Mouse (Mus musculus) C2C12 (cell line): ENCODE results near the gene Cat. TPM values are rescaled to one million over a fixed set of nuclear protein-coding genes. Genes with fewer than 3 reads are reported as not detected.

Source experiments
- H3K27me3 ChIP-seq: one replicate; pipeline ENCODE4 v1.6.1; 2011; ENCODE audit not compliant: control insufficient read depth, insufficient read depth, insufficient read length
- H3K36me3 ChIP-seq: one replicate; pipeline ENCODE4 v1.6.1; 2011; ENCODE audit not compliant: control insufficient read depth, insufficient read depth
- H3K4me3 ChIP-seq: one replicate; pipeline ENCODE4 v1.5.1; 2011; ENCODE audit warnings: mild to moderate bottlenecking, control low read depth; ENCODE audit not compliant: poor library complexity, insufficient read depth, severe bottlenecking
- H3K79me2 ChIP-seq: one replicate; pipeline ENCODE4 v1.6.1; 2011; ENCODE audit not compliant: control insufficient read depth, insufficient read depth
- H3K79me3 ChIP-seq: one replicate; pipeline ENCODE4 v1.6.1; 2011; ENCODE audit warnings: low read depth, control low read depth
- H3ac ChIP-seq: one replicate; pipeline ENCODE3; 2011; ENCODE audit warnings: low read depth; ENCODE audit not compliant: control insufficient read depth, insufficient read length
- CEBPB ChIP-seq: IDR thresholded peaks from one replicate; pipeline ENCODE4 v1.6.1; 2011; ENCODE audit warnings: low read depth, mild to moderate bottlenecking, control low read depth, moderate library complexity
- CTCF ChIP-seq: IDR thresholded peaks from one replicate; pipeline ENCODE4 v1.5.1; 2011; ENCODE audit not compliant: control insufficient read depth, insufficient read depth, insufficient read length
- FOSL1 ChIP-seq: IDR thresholded peaks from one replicate; pipeline ENCODE4 v1.8.0; 2011; ENCODE audit warnings: mild to moderate bottlenecking, low read length; ENCODE audit not compliant: poor library complexity, insufficient read depth, severe bottlenecking
- MAX ChIP-seq: IDR thresholded peaks from one replicate; pipeline ENCODE4 v1.6.1; 2011; ENCODE audit warnings: mild to moderate bottlenecking, control low read depth
- MYOD1 ChIP-seq: IDR thresholded peaks from one replicate; pipeline ENCODE4 v1.6.1; 2011; ENCODE audit warnings: low read depth; ENCODE audit not compliant: control insufficient read depth, insufficient read length
- MYOG ChIP-seq: IDR thresholded peaks from one replicate; pipeline ENCODE4 v1.6.1; 2011; ENCODE audit not compliant: control insufficient read depth, insufficient read length; ENCODE audit errors: extremely low read depth
- USF1 ChIP-seq: IDR thresholded peaks from one replicate; pipeline ENCODE4 v1.6.1; 2011; ENCODE audit warnings: low read depth, mild to moderate bottlenecking, control low read depth, moderate library complexity
- polyA plus RNA-seq: library from polyadenylated mRNA; unstranded; fragments of >200 nt; fragmentation: generic; extraction: Trizol; gene quantifications from one replicate; pipeline ENCODE4 v1.2.1, GENCODE M21; 2012; ENCODE audit warnings: missing spikeins

The Cat gene
- polyA plus RNA-seq, 1 experiment = 14.5 TPM

DNA sequence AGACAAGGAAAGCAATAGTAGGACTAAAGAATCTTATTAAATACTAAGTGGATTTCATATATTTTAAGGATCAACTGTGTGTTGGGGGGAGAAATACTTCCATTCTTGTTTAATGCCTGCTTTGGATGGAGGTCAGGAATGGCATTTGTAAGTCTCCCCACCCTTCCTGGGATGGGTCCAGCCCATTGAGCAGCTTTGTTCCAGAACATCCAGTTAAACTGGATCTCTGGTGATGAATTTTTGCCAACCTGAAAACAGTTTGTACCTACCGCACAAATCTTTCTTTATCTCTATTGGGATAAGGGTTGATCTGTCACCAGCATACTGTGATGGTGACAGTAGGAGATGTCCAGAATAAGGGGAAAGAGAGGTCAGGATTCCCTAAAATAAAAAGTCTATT is 26.1 kb upstream of the Cat start:
- H3ac ChIP-seq = no peak overlapping the region
- H3K79me2 ChIP-seq = no peaks in the 10 kb centered on the region
- H3K4me3 ChIP-seq = no peak overlapping the region
- no peaks in the 10 kb centered on the region for H3K27me3 ChIP-seq
- no peaks in the 10 kb centered on the region for H3K36me3 ChIP-seq
- H3K79me3 ChIP-seq = no peaks in the 10 kb centered on the region
- no peak for TF ChIP-seq CTCF
- TF ChIP-seq MAX = no peak
- TF ChIP-seq MYOD1 = no peak
- no peak for TF ChIP-seq FOSL1
- no peak for TF ChIP-seq CEBPB
- no peak for TF ChIP-seq USF1
- TF ChIP-seq MYOG = no peak

DNA sequence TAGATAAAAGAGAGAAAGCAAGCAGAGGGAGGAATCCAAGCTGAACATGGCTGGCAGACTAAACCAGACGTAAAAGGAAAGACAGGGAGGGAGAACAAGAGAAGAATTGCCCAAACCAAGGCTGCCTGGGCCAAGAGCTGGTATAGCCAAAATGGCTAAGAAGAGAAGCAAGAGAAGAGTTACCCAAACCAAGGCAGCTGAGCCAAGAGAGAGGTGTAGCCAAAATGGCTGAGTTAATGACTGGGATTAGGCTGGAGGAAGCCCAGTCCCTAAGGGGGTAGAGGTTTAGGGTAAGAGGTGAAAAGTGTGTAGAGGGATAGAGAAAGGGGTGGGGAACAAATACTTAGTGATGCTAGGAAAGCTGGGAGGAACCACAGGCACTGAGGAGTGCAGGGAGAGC is 22.7 kb upstream of the Cat start:
- TF ChIP-seq CEBPB (no peak), MYOD1 (no peak), MAX (no peak), CTCF (no peak), MYOG (no peak), FOSL1 (no peak), USF1 (no peak)
- no peaks in the 10 kb centered on the region for H3K27me3 ChIP-seq
- no peak overlapping the region for H3K4me3 ChIP-seq
- no peaks in the 10 kb centered on the region for H3K79me2 ChIP-seq
- no peaks in the 10 kb centered on the region for H3K36me3 ChIP-seq
- no peak overlapping the region for H3ac ChIP-seq
- H3K79me3 ChIP-seq = no peaks in the 10 kb centered on the region

DNA sequence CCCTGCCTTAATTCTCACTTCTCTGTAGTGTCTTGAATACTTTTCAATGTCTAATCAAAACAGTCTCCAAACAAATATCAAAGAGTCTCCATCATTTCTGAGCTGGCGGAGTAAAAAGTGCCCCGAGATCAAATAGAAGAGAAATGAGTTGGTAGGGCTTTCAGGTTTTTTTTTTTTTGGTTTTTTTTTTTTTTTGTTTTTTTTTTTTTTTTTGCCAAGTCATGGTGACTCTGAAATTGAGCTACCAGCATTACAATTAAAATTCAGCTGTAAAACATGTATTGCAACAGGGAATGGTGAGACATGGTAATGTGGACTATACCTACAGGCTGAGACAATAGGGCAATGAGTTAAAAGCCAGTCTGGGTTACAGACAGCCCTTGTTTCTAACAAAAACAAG is 21.0 kb upstream of the Cat start:
- Histone ChIP-seq H3ac (no peak overlapping the region), H3K36me3 (no peaks in the 10 kb centered on the region), H3K4me3 (no peak overlapping the region), H3K79me3 (no peaks in the 10 kb centered on the region), H3K79me2 (no peaks in the 10 kb centered on the region), H3K27me3 (no peaks in the 10 kb centered on the region)
- TF ChIP-seq MYOD1 = no peak
- no peak for TF ChIP-seq CTCF
- TF ChIP-seq MAX = no peak
- TF ChIP-seq FOSL1 = no peak
- no peak for TF ChIP-seq CEBPB
- TF ChIP-seq USF1 = no peak
- TF ChIP-seq MYOG = no peak

- Histone ChIP-seq H3ac (no peak overlapping the region), H3K36me3 (no peaks in the 10 kb centered on the region), H3K79me2 (no peaks in the 10 kb centered on the region), H3K4me3 (no peak overlapping the region), H3K79me3 (no peaks in the 10 kb centered on the region), H3K27me3 (no peaks in the 10 kb centered on the region)
- no peak for TF ChIP-seq CTCF
- no peak for TF ChIP-seq CEBPB
- TF ChIP-seq MYOD1 = no peak
- TF ChIP-seq MAX = no peak
- no peak for TF ChIP-seq USF1
- no peak for TF ChIP-seq FOSL1
- TF ChIP-seq MYOG = no peak
Measured at GRCm38 (mm10) chr2:103504463-103504862, 19.5 kb upstream of the Cat start.

DNA sequence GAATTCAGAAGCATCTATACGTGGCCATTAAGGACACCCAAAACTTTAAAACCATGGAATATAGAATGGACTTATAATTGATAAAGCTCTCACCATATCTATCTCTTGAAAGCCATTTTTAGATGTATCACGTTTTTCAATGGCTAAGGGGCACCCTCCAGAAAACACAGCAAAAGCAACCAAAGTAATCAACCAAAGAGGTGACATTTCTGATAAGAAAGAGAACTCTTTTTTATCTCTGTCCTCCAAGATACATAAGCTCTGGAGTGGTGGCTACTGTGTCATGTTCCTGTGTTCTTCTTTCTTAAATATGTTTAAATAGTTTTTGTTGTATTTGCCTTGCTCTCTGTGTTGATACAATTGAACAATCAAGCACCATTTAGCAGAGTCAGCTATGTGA is 15.8 kb upstream of the Cat start:
- H3ac ChIP-seq = no peak overlapping the region
- no peaks in the 10 kb centered on the region for H3K79me2 ChIP-seq
- no peaks in the 10 kb centered on the region for H3K36me3 ChIP-seq
- no peak for TF ChIP-seq FOSL1
- no peak for TF ChIP-seq CTCF
- TF ChIP-seq USF1 = no peak
- TF ChIP-seq MAX = no peak
- TF ChIP-seq CEBPB = no peak
- no peak for TF ChIP-seq MYOG
- TF ChIP-seq MYOD1 = no peak
- no peak overlapping the region for H3K4me3 ChIP-seq
- no peaks in the 10 kb centered on the region for H3K79me3 ChIP-seq
- H3K27me3 ChIP-seq = no peaks in the 10 kb centered on the region
